Mouse (Mus musculus) ovary, adult 2 months (tissue): ENCODE measurements around the gene Mapk9. TPM values are rescaled to one million over a fixed set of nuclear protein-coding genes. Genes with fewer than 3 reads are reported as not detected.

Source experiments
- polyA plus RNA-seq: library from polyadenylated mRNA; depleted of rRNA; stranded (reverse); fragments of >200 nt; gene quantifications from 2 replicates; pipeline ENCODE4 v1.2.3, GENCODE M21; 2012; rRNA removed

Gene Mapk9
- 22.2 and 27.5 TPM in 2 replicates for polyA plus RNA-seq

GRCm38 (mm10) chr11:49846401-49847070 lies at the start of gene Mapk9:
Gene Mapk9, plus strand, starts transcription at chr11:49846751.

GRCm38 (mm10) chr11:49901659-49902458 lies 55.3 kb downstream of the Mapk9 start, which contains the start of gene Rasgef1c:
Gene Rasgef1c, plus strand, starts transcription at chr11:49901835.

Other genes with a start within 250 kb of the Mapk9 start
- 22.5 TPM in 2 replicates for gene Flt4, start 237.5 kb upstream of the Mapk9 start, polyA plus RNA-seq
- gene Scgb3a1, start 183.1 kb upstream of the Mapk9 start, polyA plus RNA-seq: 3.6 and 4.4 TPM in 2 replicates
- 20.1 and 21.7 TPM in 2 replicates for gene Cnot6, start 134.0 kb upstream of the Mapk9 start, polyA plus RNA-seq
- gene Gfpt2, start 52.6 kb upstream of the Mapk9 start, polyA plus RNA-seq: 11.0 and 14.4 TPM in 2 replicates
- gene Rasgef1c, start 55.1 kb downstream of the Mapk9 start, polyA plus RNA-seq: 0.67 and 1.0 TPM in 2 replicates
- 134 and 225 TPM in 2 replicates for gene Rnf130, start 178.6 kb downstream of the Mapk9 start, polyA plus RNA-seq